Mouse (Mus musculus) gastrocnemius, adult 18-20 months (tissue): ENCODE measurements at regions not wholly inside any gene's neighbourhood (a gene's known extent, or its start where the extent isn't known, plus 50 kb on each side); places are given as distances from the start of the nearest gene placed in this dataset.
"Not testable (repeated sequence)": the region's sequence is repeated elsewhere in the genome, so short reads cannot be mapped to it uniquely, and the experiment has no call there.

ENCODE experiments used
- DNase-seq: peaks from one replicate; pipeline ENCODE4 v3.0.0; 2021; ENCODE audit warnings: low spot score

DNA sequence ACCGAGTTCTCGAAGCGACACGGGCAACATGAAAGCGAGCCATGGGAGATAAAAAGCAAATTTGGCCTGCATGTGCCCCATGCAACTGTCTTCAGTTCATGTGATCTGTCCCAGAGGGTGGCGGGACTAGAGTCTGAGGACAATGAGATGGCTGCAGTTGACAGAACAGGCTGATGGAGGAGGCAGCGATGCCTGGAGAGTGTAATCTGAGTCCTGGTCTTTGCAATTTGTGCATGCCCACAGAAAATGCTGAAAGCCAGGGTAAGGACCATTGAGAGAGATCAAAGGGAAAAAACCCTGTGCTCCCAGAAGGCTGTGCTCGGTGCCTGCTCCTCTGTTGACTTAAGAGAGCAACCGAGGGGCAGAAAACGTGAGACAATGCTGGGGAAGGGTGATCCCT lies 624.8 kb upstream of the BB014433 start:
- no peak for DNase-seq

DNA sequence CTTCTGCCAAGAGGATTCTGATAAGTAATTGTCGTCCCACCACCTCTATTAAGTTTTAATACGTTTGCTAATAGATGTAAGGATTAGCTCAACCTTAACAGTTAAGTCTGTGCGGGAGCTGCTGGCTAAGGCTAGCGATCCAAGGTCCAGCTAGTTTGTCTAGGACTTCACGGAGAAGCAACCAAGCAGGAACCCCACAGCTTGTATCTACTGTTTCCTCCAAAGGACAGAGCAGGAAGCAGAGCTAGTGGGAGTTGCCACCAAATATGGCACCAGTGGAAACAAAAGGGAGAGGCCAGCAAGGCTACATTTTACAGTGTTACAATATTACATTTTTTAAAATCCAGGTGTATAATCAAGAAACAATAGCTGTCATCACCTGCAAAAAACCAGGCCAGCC lies 624.4 kb upstream of the BB014433 start:
- DNase-seq: no peak

DNA sequence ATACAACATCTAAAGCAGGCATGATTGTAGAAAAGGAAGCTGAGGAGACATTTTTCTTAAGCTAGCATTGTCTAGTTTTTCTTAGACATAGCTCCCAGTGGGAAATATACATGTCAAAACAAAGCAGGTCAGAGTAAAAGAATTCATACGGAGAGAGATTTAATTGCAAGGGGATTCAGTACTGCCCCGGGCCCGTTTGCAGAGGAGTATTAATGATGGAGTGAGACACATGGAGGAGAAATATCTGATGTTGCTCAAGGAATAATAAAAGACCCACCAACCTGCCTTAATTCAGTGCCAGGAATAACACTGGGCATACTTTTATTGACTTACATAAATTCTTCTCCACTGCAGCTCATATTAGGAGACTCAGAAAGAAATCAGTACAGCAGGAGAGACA lies 623.6 kb upstream of the BB014433 start:
- no peak for DNase-seq

DNA sequence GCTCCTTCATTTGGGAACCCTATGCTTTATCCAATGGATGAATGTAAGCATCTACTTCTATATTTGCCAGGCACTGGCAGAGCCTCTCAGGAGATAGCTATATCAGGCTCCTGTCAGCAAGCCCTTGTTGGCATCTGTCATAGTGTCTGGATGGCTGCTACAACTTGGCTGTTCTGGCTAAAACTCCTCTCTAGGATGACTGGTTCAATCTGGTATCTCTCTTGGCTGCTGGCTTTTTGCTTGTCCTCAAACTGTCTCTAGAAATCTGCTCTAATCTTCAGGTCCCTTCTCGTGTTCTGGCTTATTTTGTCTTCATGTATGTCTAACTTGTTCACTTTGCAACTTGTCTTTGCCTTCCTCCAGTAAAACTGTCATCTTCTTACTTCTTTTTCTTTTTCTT lies 614.7 kb upstream of the BB014433 start:
- no peak for DNase-seq

DNA sequence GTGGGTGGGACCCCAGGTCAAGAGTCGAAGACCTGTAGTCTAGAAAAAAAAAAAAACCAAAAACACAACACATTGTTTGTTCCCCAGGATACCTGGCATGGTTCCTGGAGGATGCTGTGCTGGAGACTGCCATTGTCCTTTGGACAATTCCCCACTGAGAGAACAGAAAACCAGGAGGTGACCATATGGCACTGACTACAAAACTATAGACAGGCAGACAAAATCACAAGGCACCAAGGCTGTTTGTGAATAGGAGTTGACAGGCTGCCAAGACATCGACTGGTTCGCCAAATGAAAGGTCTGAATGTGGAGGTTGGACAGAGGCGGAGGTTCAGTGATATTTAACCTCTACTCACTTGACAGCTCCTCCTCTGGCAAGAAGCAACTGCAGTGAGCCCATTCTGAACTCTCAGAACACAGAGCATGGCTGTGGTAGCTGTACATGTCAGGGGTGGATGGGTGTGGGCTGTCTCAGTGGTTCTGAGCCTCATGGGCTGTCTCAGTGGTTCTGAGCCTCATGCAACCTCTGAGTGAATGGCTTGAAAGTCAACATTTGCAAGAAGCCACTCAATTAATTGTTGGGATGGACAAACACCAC lies 589.0 kb upstream of the BB014433 start:
- no peak for DNase-seq

DNA sequence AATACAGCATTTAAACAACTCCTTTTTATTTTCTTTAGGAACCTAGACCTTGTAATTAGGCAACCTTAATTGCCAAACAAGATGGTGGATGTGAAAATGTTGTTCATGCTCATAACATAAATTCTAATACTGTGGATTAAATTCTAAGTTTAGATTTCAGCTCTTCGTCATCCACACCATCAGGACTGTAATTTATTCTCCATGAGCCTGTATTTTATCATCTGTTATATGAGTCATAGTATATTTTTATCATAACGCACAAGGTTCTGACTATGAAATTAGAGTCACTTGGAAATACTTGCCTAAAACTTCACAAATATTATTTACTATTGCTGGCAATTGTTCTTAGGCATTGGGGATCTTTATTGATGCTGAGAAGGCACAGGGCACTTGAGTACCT lies 582.7 kb upstream of the BB014433 start:
- DNase-seq: no peak

DNA sequence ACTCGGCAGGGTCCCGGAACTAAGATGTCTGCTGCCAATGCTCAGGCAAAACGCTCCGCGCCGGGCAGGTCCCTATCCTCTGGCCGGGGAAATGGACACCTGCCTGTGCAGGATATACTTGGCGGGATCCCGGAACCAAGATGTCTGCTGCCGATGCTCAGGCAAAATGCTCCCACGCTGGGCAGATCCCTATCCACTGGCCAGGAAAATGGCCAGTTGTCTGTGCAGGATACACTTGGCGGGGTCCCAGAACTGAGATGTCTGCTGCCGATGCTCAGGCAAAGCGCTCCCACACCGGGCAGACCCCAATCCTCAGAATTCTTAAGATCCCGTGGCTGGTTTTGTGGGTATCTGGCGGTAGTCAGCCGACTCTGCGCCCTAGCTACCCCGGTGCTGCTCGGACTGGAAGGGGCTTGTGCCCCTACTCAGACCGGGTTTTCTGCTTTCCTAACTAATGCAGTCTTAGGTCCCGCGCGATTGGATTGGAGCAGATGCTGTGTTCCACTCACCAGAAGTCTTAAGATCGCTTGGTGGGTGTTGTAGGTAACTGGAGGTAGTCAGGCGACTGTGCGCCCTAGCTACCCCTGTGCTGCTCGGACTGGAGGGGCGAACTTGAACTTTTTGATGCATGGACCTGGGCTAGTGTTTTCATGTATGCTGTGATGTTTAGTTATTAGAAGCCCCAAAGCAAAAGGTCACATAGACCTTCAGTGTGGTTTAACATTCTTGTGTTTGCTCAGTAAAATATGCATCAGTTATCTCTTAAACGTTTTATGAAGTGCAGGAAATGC lies 577.9 kb upstream of the BB014433 start:
- not testable (repeated sequence) for DNase-seq

DNA sequence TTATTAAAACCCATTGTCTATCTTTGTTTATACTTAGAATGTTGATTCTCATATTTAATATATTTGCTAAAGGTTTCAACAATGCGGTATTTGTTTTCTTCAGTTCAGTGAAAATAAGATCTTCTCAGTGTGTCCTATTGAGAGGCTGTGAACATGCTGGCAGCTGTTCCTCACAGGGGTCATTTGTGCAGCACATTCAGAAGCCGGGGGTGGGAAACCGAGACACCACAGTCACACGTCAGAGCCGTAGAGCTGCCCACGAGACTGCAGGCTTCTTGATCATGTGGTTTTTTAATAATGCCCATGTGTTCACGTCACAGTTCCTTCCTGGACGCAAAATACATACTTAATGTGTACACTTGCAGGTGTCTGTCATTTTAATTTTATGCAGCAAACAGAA lies 564.3 kb upstream of the BB014433 start:
- DNase-seq: no peak

DNA sequence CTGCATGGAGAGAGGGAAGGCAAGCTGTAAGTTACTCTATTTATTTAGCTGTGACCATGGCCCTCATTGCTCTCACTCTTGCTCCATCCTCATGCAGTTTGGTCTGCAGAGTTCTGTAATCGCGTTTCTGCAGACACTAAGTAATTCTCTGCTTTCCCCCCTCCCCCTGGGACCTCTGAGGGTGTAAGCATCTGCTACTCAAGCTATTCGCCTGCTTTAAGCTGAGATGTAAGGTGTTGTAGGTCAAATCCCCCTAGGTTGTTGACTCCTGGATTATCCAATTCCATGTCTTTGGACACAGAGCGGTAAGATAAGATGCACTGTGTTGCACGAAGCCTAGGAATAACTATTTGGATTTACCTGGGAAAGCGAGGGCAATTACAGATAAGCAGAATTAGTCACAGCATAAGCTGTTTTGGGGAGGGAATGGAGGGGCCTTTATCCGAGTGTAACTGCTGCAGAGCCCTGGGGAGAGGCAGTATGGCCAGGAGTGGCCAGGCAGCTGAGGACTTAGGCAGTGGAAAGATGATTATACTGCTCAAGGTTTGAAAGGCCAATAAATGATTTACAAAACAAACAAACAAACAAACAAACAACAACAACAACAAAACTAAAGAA lies 561.8 kb upstream of the BB014433 start:
- no peak for DNase-seq

DNA sequence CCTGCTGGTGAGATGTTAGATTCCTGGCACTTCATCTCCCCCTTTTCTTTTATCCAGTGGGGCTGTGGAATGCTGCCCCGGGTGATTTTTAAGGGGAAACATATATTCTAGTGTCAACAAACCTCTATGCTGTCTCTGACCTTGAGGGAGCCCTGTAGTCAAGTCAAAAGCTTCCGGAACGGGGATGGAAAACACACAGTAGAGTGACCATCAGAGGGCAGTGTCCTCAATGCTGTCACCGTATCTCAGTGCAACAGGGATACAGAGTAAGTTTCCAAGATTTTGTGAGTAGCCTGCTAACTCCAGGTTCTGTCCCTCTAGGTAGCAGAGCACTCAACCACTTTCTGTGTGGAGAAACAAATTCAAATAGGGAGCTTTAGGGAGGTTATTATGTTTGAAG lies 555.7 kb upstream of the BB014433 start:
- DNase-seq: no peak

DNA sequence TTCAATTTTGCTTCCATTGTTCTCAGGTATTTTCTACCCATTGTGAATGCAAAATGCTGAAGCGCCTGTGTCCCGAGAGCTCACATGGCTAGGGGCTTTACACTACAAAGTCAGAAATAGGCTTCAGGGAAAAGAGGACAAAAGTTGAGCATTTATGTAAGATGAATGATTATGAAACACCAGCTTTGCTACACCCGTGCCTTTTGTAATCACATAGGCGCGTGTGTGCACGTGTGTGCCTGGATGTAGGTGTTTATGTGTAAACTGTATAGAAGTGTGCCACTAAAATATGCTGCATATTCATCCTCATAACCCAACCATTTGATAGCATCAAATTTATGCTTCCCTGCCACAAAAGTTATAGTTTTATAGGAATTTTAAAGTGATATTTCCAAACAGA lies 547.2 kb upstream of the BB014433 start:
- no peak for DNase-seq

DNA sequence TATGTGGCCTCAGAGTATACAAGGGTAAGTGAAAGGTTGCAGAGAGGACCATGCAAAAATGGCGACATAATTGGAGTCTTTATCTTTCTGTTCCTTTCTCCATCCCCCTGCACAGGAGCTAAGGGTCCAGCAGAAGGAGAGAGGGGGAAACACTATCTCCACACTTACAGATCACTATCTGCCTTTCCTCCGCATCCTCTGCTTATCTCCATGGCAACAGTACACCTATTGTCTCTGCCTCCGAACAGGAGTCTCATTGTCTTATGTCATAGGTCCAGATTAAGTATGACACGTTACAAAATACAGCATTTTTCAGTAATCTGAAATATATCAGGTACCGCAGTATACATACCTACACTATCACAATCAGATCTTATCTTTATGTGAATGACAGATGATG lies 537.9 kb upstream of the BB014433 start:
- DNase-seq: no peak

DNA sequence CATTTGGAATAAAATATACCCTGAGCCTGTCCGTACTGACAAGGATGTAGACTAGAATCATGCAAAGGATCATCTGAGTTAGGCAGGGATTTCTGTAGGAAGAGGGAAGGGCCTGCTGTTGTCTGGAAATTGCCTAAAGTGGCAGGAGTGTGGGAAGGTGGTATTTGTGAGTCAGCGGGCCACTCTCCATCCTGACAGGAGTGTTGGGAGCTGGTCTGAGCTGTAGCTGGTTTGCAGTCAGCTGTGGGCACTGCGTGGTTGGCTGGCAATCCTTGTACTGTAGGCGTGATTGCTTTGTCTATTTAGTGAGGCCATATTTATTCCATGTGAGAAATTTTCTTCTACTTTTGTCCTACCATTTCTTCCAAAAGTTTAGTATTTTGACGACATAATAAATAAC lies 524.2 kb upstream of the BB014433 start:
- no peak for DNase-seq

DNA sequence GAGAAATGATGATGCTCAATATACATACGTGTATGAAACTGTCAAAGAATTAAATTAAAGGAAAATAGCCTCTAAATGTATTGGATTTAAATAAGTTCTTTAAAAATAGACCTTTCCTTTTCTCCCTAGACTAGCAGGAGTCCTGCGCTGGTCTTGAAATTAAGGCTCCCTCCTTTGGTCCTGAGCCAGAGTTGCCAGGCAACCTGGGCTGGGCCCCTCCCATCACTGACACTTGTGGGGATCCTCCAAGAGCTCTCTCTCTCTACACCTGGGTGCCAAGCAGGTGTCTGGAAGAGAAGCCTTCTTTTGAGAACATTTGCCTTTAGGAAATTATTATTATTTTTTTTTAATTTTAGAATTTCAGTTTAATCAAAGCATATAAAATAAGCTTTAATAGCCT lies 521.9 kb upstream of the BB014433 start:
- DNase-seq: no peak

DNA sequence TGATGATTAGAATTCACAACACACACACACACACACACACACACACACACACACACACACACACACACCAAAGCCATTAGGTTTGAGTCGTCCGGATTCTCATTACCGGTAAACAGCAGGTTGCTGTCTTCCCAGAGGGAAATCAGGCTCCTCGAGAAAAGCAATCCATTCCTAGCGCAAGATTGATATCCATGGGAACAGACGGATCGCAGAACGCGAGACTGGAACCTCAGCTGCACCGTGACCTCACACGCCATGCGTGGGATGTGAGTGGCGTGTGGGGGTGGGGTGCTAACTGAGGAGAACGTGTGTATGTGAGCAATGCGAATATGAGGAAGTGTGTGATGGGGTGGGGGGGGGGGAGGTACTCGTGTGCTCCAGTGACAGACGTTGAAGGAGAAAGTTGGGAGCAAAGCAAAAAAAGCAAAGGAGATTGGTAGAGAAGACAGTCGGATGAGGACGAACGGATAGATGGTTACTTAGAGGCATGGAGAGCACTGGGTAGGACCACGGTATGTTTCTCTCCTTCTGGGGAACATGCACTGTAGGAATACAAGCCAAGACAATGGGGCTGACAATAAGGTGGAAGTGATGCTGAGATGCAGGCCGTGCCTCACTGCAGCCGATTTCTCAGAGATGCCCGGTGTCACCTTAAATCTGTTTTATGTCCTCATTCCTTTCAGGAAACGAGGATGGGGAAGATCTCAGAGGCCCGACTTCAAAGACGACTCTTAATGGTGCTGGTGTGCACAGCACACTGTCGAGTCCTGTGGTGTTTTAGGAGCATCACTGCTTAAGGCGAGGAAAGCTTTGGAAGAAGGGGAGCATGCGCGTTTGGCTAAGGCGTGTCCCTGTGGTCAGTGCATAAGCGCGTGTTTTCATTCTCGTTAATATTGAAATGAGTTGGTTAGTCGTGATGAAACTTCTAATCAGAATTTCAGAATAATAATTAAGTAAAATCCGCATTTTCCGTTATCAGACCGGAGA lies 516.7 kb upstream of the BB014433 start:
- DNase-seq: no peak

DNA sequence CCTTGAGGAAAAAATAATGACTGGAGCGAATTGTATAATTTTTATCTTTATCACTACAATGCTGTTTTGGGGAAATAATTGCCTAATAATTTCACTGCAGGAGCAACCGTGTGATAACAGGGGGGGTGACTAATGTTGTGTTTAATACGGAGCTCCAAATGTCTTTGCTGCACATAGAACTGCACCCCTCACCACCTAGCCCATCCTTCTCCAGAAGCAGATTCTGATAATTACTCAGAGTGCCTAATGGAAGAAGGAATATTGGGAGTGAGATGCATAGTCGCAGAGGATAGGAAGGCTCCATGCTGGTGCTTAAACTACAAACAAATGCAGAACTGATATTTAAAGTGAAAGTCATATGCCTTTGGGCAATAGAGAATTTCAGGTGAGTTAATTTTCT lies 486.1 kb upstream of the BB014433 start:
- DNase-seq: no peak

DNA sequence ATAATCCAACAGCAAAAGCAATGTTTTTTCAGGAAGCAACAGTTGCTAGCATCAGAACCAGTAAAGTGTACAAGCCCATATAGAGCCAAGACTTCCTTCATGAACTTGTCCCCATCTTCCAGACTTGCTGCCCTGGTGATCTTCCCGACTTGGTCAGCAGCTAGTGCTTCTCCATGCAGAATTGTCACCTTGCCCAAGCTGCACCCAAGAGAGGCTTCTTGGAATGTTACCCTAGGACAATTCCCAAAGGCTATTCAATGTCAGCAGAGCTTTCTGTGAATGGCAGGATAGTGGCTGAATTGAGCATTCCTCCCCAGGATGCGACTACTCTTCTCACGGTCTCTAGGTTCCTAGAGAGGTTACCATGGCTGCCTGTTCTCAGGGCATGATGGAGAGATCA lies 479.6 kb upstream of the BB014433 start:
- no peak for DNase-seq

DNA sequence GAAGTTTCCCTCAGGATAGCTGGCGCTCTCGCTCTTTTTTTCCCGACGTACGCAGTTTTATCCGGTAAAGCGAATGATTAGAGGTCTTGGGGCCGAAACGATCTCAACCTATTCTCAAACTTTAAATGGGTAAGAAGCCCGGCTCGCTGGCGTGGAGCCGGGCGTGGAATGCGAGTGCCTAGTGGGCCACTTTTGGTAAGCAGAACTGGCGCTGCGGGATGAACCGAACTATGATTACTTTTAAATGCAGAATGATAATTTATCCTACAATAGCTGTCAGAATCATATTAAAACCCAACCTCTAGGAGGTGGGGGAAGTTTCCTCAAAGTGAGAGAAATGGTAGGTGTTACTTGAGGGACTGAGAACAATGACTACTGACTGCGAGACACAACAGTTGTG lies 474.0 kb upstream of the BB014433 start:
- peak; percentile 56 for DNase-seq

DNA sequence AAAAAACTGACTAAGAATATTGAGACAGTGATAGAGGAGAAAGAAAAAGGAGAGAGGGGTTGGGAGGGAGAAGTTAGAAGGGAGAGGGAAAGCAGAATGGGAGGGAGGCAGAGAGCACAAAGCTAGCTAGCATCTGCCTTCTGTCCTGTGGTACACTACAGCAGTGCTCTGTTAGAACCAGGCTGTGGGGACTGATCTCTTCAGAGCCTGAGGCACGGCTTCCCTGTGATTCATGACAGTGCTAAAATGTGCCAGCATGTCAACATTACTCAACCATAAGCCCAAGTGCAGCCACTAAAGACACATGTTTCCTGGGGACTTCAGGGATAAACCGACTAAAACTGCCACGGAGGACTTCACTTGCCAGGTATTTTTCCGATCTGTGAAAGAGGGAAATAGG lies 455.1 kb upstream of the BB014433 start:
- DNase-seq: no peak

DNA sequence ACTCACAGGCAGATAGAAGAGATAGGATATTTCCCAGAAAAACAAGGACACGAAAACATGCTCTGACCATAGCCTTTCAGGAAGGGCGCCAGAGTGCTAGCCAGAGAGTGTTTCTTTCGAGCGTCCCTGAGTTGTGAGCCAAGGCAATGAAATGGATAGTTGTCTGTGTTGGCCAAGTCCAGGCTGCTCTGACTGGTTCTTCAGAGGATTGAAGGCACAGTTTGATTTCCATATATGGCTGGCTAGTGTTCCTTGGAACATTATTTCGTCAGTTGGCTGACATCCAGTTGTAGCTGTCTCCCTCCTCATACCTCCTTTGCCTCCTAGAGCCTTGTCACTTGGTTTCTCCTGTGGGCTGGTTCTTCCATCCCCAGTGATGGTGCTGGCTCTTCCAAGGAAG lies 451.7 kb upstream of the BB014433 start:
- DNase-seq: peak; percentile 12

DNA sequence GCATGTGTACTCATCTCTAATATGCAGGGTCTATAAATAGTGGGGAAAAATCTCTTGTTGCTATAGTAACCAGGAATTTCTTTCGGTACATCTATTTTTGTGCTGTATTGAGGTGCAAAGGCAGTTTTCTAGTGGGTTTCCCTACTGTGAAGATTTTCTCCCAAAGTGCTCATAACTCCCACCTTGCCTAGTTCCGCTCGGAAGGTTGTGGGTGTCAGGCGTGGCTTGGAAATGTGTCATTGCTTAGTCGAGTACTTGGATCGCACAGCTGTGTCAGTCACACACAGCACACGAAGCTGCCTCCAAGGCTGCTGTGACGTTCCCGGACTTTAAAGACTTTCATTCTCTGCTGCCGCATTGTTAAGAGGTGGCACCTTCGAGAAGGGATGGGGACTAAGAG lies 450.4 kb upstream of the BB014433 start:
- no peak for DNase-seq

DNA sequence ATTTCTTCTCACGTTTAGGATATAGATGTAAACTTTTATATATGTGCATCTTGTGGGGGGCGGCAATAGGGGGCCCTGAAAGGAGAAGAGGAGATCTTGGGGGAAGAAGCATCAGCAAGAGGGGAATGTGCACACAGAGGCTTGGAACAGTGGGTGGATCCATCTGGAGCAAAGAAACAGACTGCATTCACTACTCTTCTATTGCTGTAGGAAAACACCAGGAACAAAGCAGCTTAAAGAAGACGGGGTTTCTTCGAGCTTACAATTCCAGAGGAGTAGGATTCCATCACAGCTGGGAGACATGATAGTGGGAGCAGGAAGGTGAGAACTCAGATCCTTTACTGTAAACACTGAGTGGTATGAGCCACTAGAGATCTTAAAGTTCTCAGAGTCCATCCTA lies 444.9 kb upstream of the BB014433 start:
- no peak for DNase-seq
